Mouse (Mus musculus) telencephalon, adult 2 months (tissue): Measurements from ENCODE around the gene Ccdc148.

Experiments
- DNase-seq: peaks from one replicate; pipeline ENCODE4 v3.0.0-alpha.2; 2011; ENCODE audit warnings: low read depth, low spot score

The Ccdc148 gene

DNA sequence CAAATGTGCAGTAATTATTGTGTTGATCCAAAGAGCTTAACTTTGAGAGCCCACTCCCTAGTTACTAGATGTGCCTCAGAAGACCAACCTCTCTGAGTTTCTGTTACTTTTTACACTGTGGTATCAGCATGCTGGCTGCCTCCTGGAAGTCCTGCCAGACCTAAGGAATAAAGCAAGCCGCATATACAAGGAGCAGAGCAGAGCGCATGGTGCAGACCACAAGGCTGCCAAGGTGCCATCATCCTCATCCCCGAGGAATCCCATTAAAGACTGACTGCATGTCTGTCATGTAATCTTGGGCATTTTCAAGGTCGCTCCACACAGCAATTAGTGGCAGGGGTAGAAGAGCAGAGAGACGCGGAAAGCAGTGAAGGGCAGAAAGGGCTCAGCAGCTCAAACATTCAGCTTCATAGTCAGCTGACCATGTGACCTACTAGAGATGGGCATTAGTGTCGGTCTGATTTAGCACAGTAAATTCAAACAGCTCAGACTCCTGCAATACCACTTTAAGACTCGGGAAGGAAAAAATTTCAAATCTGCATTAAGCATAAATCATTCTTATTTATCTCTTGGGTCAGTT lies 110.1 kb downstream of the Ccdc148 start:
- no peak for DNase-seq

DNA sequence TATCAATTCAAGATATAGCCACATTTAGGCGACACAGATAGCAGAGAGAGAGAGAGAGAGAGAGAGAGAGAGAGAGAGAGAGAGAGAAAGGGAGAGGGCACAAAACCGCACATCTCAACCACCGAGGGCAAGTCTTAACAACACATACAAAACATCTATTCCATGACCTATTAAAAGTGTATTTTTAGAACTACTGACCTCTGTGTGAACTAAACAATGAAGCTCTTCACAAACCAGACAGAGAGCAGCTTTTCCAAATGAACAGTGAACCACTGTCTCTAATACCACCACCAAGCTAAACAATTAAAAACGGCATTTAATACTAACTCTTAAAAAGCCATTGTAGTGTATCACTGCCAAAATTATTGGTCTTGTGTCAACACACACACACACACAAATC lies 110.8 kb downstream of the Ccdc148 start:
- no peak for DNase-seq

DNA sequence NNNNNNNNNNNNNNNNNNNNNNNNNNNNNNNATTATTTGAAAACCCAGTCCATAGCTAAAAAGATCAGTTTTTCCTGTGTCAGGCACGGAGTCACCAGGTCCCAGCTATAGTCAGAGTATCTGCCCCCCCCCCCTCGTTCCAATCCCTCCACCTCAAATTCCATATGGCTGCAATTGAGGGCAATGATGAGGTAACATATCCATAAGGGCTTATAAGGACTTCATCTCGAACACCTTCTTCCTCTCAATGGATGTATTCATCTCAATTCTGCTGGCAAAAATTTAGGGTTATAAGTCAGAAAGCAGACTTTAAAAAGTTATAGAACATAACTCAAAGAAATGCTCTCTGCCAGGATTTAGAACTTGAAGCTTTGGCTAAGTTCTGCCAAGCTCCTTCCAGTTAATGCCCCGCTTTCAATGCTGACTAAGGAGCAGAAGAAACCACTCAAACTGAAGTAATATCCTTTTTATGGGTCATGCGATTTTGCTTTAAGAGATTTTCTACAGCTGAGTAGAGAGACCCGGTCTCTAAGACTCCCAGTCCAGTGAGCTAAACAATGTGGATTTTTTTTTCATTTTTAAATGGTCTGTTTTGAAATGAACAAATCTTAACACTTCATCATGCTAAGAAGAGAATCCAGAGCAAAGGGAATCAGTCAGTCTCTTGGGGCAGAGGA lies 111.6 kb downstream of the Ccdc148 start:
- no peak for DNase-seq

DNA sequence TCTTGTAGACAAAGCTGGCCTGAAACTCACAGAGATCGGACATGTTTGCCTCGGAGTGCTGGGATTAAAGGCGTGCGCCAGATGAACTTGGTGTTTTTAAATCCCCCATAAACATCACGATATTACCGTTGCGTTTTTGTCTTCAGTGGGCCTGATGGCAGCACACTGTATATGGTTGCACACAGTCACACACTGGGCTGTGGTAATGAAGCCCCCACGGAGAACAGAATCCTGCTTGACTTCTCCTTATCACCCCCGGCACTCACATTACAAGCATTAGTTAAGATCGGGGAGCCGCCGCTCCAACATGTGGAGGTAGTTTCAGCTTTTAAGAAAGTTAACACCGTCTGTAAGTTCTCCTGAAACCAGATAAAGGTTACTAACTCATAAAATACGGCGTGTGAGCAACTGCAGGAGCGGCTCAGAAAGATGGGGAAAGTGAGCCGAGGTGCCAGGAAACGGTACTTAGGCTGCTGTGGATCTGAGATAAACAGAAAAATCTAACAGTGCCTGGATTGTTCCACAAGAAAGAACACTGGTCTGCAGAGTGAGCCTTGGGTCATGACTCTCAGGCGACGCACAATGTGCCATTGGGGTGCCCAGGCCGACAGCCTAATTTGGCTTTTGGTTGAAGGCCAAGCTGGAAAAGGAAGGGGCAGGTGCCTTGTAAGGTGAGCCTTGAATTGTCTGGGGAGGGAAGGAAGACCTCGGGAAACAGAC lies 117.0 kb downstream of the Ccdc148 start:
- no peak for DNase-seq

DNA sequence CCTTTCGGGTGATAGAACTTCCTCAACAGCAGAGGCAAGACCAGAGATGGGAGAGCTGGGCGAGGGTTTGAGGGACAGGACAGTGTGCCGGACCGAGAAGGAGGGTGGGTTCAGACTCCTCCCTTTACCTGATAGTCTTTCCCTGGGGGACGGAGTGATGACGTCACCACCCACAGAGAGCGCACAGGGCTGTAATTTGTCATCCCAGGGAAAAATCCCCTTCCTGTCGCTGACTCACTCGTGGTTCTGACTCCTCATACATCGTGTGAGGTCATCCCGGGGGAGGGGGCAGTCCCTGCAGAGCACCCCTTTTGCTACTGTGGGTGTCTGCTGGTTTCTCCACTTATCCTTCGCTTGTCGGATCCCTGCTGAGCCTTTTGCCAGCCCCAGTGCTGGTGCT lies 117.9 kb downstream of the Ccdc148 start:
- DNase-seq, result no peak

DNA sequence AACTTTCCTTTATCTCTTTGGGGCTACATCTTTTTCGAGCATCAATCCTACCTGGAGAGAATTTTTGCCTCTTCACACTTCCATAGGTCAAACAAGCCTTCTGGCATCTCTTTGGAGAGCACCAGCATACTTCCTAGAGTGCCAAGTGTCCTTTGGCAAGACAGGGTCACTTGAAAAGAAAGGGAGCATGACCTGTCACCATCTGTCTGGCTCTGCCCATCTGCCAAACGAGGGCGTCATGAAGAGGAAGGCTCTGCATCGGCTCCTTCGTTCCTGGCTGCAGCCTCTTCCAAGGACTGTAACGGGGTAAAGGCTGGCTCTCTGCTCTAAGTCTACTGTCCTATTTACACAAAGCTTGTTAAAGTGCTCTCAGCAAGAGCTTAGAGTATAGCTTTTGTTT lies 124.0 kb downstream of the Ccdc148 start:
- no peak for DNase-seq

DNA sequence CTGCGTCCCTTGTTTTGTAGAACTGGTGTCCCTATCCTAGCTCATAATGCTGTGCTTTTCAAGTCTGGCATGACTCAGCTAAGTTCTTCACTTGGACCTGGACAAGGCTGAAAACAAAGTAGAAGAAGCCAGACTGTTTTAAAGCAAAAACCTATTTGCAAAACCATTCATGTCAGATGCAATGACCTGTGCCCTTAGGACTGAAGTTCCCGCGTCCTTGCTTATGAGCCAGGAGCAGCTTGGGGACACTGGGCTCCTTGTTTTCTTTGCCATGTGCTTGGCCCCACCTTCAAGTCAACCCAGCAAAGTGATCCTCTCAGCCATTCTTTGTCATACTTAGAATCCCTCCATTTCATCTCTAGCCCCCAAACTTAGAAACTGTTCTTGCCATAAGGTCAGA lies 125.3 kb downstream of the Ccdc148 start:
- no peak for DNase-seq

DNA sequence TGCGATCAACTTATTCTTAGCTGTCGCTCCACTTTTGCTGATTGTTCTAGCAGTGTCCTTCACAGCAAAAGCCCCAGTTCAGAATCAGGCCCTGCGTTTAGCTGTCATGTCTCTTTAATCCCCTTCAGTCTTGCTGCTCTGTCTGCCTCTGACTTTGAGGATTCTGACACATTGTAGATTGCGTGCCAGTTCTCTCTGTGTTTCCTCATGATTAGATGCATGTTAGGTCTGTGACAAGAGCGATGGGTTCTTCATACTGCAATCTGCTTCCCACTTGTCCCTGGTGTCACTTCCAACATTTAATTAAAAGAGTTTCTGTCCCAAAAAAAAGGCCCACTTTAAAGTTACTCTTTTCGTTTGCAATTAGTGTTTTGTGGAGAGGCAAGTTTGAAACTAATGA lies 126.2 kb downstream of the Ccdc148 start:
- no peak for DNase-seq

DNA sequence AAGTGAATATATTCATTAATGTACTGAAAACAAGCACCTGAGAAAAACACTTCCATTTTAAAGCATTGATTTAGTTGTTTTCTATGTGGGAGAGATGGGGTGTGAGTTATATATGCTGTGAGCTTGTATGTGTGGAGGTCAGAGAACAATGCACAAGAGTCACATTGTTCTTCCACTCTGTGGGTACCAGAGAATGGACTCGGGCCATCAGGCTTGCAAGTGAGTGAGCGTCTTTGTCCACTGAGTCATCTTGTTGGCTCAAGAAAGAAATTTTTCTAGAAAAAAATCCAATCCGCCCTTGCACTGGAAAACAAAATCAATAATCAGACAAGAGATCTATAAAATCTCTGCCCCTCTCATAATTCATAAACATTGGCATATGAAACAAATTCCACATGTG lies 135.9 kb downstream of the Ccdc148 start:
- DNase-seq, result peak; percentile 48

DNA sequence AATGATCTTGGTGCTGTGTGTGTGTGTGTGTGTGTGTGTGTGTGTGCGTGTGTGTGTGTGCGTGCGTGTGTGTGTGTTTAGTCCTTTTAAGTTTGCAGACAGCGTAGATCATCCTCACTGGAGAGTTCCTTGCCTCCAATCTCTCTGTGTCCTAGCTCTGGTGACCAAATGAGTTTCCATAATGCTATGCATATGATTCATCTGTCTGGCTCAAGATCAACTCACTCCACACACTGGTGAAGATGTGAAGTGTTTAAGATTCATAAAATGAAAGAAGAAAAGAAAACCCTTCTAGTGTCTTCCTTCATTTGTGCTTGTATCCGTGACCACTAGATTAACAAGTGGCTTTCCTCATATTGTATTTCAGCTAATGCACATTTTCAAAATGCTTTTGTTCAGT lies 153.1 kb downstream of the Ccdc148 start:
- peak; percentile 31 for DNase-seq

DNA sequence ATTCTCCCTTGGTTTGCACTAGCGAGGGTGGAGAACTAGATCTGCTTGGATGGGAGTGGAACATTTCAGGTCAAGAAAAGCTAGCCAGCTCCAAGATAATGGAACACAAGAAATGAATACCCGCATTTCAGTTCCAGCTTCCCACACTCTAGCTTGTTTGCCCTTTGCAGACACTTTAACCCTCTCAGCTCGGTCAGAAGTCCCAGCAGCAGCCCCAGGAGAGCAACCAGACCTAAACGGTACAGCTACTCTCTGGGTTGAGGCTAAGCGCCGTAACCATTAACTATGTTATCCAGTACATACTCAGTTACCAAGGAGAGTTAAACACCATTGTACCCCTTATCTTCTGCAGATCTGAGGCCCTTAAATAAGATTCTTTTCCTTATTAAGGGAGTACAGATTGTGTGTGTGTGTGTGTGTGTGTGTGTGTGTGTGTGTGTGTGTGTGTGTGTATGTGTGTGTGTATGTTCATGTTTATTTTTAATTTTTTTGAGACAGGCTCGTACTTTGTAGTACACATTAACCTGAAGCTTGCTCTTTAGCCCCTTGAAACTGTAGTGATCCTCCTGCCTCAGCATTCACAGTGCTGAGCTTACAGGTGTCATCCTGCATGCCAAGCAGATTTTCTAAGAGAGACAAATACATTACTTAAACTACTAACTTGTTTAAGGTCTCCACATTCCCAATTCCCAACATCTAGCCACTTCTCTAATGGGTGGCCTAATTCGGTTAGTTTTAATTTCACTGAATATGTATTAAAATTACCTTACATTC lies 153.7 kb downstream of the Ccdc148 start:
- no peak for DNase-seq

DNA sequence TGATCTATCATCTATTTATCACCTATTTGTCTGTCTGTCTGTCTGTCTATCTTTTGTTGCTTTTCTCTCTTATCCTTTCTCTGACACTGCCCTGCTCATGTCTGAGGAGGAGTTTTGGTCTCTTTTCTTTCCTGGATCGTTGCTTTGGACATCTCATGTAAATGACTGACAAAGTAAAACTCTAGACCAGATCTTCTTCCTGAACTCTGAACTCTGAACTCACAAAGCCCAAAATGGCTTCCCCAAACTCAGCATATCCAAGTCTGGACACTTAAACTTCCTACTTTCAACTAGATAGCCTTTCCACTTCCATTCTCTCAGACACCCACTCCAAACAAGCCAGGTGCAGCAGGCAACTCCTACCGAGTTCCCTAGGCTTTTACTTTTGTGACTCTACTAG lies 163.3 kb downstream of the Ccdc148 start:
- DNase-seq, result no peak

DNA sequence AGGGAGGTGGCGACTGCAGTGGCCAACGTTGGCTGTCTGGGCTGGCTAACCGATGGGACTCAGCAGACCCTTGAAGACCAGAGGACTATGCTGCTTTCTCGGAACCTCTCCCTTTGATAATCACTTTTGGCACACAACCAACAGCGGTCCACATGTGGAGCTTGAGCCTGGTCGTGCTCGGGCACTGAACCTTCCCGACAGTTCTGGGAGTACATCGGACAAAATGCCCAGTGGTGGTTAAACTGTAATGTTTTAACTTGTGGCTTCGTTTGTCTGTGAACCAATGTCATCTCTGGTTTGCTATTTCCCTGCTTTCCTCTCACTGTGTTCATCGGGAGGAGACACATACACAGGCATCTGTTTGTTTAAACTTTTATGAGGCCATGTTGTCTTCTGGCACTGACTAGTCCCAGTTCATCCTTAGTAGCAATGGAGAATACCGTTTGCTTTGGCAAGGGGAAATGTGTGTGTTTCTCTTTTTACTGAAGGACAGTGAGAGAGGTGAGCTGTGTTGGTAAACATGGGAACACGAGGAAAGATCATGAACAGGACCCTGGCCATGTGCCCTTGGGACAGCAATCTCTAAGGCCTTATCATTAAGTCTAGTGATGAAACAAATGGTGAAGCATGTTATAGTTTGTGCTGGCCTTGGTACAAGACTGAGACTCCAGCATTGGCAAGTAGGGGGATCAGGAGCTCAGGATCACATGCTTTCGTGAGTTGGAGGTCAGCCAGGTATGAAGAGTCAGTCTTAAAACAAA lies 167.9 kb downstream of the Ccdc148 start:
- DNase-seq, result no peak

DNA sequence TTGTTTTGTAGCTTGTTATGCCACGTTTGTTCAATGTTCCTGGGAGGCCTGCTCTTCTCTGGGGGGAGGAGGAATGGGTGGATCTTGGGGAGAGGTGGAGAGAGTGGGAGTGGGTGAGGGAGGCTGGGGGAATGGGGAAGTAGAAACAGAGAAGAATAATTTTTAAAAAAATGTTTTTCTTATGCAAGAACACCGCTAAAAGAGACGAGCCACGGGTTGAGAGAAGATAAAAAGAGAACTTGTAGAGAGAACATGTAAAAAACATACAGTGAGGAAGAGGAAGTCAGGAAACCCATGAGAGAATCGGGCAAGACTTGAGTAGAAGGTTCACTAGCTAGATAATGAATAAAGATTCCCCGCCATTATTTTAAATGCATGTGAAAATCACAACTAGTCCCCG lies 182.4 kb downstream of the Ccdc148 start:
- no peak for DNase-seq

DNA sequence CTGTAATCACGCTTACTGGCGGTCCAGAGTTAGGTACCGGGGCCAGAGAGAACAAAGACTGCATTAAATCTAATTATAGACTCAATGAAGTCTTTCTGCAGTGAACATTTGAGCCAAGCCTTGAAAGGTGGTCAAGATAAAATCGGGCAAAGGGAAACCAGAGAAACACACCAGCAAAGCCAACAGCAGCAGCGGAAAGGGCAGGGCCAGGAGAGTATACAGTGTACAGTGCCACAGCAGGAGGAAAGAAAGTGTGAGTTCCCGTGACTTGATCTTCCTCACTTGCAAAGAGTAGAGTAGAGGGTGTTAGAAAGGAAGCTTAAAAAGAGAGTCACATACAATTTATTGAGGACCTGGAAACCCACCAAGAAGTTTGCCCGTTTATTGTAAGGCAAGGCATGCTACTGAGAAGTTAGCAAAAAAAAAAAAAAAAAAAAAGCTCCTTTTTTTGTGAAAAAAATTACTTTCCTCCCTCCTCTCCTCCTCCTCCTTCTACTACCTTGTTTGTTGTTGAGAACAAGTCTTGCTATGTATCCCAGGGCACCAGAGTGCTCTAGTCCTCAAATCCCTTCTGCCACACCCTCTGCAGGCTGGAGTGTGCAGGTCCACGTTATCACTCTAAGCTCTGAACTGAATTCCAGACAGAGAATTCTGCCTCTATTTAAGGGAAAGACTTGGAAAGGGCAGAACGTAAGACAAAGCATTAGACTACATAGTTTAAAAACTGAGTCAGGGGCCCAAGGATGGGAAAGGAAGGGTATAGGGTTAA lies 188.8 kb downstream of the Ccdc148 start:
- no peak for DNase-seq

DNA sequence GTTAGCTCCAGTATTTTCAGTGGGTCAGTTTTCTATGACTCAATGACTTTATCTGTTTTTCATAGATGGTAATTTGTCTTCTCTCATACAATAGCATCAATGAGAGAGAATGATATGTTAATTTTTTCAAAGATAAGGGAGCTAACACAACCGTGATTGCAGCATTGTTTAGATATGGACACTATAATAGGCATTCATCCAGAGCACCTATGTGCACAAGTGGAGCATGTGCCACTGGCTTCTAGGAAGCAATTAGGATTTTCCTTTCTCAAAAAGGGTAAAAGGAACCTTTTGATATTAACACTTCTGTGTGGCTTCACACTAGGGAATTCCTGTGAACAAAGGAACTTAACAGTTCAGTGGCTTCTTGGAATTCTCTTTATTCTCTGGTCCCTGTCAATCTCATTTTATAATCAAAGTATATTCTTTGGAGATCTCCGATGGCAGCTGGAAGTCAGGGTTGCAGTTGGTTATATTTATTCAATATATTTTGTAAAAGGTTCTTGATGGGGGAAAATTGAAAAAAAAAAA lies 203.6 kb downstream of the Ccdc148 start:
- DNase-seq, result no peak

DNA sequence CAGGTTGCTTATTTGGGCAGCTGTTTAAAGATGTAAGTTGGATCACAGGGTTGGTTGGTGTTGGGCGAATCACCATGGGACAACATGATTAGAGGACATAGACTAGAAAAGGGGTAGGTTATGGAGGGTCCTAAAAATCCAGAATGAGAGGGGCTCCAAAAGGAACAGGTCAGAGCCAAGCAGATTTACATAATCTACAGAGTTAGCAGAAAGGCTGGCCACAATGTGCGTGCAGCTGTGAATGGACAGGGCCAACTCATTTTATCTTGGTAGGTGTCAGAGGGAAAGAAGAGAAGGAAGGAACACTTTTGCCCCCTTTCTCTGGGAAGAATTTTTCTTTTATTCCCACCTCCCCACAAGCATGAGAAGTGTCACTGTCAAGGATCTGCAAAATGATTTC lies 204.1 kb downstream of the Ccdc148 start:
- no peak for DNase-seq

DNA sequence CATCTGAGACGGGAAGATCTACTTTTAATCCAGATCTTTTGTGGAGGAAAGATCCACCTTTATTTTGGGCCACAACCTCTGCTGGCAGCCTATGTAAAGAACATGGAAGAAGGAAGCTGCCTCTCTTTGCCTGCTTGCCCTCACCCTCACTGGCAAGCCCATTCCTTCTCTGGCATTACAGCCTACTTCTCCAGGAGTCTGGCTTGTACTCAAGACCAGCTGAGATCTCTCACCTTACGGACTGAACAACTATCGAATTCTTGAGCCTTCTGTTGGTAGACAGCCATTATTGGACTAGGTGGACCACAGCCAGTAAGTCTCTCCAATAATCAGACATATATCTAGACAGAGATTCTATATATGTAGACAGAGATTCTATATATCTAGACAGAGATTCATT lies 208.4 kb downstream of the Ccdc148 start:
- DNase-seq, result no peak

DNA sequence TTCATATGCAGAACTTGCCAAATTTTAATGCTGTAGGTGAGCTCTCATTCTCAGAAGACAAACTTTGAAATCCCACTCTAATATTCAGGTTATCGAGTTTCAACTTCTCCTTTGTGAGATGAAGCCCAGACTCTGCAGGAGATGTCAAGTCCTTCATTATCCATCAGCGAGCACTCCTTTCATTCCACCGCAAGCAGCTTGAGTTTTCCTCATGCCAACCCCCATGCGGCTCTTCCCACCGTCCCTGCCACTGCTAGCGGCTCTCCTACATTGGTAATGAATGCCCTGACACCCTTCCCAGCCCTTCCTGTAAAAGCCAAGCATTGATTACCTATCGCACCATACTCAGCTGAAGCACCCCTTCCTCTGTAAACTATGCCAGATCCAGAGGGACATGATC lies 211.7 kb downstream of the Ccdc148 start:
- DNase-seq, result no peak

DNA sequence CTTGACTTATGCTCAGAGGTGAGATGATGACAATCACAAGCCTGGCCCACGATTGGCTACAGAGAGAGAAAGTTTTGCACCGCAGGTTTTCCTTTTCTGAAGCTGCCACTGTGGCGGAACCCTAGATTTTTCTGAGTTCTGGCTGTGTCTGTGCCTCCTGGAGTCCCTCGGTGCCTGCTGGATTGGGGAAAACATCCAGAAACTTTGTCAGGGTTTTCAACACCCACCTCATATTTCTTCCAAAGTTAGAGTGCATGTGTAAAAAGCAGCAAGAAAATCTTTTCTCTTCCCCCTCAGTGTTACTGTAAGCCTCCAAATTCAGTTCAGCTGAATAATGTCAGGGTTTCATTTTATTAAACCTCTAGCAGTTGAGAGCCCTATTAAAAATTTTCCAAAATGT lies 219.1 kb downstream of the Ccdc148 start:
- DNase-seq, result peak; percentile 53

DNA sequence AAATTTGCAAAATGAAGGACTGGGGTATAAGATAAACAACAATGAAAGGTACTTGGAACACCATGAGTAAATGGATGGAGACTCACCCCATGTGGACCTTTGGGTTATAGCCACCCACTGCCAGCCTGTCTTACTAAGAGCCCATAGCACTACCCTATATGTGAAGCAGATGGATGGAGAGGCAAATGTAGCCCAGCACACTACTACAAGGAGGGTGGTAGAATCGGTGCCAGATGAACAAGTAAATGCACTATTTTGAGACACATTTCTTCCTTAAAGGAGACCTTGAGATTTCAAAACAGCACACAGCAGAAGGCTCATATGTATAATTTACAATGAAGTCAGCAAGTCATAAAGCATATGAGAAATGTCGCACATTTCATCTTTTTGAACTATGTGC lies 234.9 kb downstream of the Ccdc148 start:
- DNase-seq, result peak; percentile 48
